Mouse (Mus musculus): ENCODE data around the gene Pde6b.

Pde6b gene

GRCm38 (mm10) chr5:108388201-108388600 is at the start of gene Pde6b:
Gene Pde6b, plus strand, starts transcription at chr5:108388391.
- DNase-seq: no peak

DNA sequence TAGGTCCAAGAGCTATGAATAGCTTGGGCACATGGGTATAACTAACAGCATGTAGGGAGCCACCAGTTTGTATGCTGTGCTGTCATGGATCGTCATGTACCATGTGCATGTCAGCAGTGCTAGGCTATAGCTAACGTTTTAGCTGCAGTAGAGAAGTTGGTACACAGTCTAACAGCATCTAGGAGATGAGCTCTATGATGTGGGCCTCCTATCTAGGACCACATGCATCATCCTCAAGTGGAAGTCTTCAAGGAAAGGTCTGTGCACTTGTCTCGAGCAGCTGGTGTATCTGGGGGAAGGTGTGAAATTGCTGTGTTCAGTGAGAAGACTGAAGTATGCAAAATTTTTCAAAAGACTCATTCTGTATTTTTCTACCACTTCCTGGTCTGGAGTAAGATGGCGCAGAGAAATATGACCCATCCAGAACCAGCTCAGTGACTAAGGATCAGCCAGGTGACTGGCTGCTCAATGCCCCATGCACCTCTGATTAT is 44.5 kb upstream of the Pde6b start:
- DNase-seq: no peak

DNA sequence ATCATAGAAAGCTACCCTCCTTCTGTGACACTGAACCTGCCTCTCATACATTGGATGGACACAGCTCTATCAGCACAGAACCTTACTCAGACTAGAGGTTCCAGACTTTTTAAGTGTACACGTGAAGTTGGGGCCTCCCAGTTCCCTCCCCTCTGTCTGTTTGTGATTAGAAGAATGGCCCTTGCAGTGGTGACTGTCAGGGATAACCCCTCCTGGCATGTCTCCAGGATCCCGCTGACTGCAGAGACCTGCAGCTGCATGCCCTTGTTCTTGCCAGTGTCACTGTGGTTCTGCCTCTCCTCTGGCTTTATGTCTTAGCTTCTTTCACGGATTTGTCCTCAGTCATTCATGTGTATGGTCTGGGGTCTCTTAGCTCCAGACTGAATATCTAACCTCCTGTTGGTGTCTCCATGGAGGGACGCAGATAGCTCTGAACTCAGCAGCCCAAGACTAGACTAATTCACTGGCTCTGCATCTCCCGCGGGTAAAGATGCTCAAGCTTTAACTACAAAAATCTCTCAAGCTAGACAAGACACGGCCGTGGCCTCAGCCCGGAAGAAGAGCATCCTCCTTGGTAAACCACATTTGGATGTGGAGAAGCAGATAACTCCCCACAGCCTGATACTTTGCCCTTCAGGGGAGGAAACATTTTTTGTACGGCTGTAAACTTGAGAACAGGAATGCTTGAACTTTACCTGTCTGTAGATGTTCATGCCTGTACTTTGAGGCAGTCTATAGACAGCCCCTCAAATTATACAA is 42.7 kb upstream of the Pde6b start:
- DNase-seq: no peak

DNA sequence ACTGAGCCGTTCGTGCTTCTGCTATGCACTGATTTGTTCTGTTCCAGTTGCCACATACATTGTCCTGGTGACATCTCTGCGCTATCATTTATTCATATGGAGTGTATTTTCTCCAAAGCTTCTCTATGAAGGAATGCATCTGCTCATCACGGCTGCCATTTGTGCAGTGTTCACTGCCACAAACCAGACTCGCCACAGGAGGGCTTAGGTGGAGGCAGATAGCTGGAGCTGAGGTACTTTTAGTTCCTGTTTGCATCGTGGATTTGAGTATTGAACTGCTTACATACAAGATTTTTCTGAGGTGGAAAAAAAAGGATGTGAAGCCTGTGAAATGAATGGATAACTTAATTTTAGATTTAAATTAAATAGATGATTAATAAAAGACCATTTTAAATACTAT is 40.3 kb upstream of the Pde6b start:
- DNase-seq: no peak

- no peak for DNase-seq
Measured at GRCm38 (mm10) chr5:108349511-108350148, 38.6 kb upstream of the Pde6b start.

DNA sequence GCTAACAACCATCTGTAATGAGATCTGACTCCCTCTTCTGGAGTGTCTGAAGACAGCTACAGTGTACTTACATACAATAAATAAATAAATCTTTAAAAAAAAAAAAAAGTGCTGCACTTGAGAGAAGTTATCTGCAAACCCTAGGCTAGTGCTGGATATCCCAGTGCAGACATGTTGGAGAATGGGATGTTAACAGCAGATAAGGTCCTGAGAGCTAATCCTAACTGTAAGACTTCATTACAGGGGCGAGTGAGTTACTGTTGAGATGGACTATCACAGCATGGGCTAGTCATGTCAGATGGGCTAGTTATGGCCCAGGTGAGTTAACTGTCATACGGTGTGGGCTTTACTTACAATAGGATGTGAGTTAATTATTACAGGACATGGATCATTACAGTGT is 34.1 kb upstream of the Pde6b start:
- DNase-seq: no peak

DNA sequence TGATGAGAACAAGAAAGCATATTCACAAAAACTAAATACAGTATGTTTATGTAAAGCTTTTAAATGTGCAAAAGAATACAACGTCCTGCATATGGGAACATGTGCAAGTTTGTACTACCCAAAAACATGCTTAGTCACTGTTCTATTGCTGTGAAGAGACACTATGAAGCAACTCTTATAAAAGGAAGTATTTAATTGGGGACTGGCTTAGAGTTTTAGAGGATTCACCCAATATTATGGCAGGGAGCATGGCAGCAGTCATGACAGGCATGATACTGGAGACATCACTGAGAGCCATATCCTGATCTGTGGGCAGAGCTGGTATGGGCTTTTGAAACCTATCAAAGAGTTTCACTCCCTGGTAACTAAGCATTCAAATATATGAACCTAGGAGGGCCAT is 30.3 kb upstream of the Pde6b start:
- no peak for DNase-seq

- DNase-seq: no peak
Measured at GRCm38 (mm10) chr5:108359491-108359890, 28.7 kb upstream of the Pde6b start.

DNA sequence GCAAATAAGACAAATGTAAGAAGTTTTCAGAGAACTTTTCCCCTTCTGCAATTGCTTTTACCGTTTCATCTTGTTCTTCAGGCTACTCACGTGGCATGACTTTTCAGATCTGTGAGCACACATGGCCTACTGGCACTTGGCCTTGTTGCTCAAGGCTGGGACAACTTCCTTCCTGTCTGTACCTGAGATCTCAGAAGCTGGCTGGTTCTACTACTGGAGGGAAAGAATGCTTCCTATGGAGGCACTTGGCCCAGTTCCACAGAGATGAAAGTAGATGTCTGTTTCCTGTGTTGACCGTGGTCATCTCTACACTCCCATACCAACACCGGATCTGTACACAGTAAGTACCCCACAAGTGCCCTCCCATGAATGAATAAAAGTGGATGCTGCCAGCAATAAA is 28.0 kb upstream of the Pde6b start:
- DNase-seq: no peak

DNA sequence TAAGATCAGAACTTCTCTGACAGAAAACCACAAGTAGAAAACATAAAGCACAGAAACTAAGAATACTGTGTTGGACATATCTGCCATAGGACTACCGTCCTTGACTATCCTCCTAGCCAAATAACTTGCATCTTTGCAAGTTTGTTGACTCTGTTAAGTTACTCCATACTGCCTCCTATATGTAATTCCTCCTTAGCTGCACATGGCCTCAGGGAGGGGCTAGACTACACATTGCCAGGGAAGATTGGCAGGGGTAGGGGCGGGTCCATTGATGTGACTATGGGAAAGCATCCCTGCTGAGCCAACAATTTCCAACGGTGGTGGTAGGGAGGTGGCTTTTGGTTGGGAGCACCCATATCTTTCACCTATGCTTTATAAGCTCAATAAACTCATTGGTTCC is 25.9 kb upstream of the Pde6b start:
- no peak for DNase-seq

GRCm38 (mm10) chr5:108366328-108366983 is 21.7 kb upstream of the Pde6b start:
- no peak for DNase-seq

DNA sequence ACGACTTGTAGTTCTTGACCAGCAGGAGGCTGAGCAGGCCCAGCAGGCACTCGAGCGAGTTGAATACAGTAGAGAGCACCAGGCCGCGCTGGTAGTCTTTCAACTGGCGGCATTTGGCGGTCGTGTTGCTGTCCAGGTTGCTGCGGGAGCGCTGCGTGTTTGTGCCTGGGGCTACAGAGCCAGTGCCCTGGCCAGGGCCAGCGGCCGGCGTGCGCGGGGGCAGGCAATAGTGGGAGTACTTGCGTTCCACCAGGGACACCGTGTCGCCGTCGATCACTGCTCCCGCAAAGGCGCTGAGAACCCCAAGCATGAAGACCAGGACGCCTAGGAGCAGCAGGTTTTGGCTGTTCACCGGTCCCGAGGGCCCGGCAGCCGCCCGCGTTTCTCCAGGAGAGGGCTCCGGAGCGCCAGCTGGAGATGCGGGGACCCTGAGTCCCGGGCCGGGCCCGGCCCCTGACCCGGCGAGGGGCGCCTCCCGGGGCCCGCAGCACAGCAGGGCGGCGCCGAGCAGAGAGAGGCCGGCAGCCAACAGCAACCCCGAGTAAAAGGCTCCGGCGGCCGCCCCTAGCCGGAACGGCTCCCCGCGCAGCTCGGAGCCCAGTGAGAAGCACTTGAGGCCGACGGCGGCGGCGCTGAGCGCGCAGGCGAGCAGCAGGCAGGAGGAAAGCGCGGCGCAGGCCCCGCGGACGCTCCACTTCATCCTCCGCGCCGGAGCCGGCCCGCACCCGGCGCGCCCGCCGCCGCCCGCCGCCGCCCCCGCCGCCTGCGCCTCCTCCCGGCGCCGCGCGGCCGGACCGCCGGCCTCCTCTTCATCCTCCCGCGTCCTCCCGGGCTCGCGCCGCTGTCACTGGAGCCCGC is 21.0 kb upstream of the Pde6b start:
- peak; percentile 7 to 27 for DNase-seq

- no peak for DNase-seq
Measured at GRCm38 (mm10) chr5:108367871-108368332, 20.3 kb upstream of the Pde6b start, which contains the start of gene Gm42517. Gene Gm42517, minus strand, starts transcription at chr5:108367922.

DNA sequence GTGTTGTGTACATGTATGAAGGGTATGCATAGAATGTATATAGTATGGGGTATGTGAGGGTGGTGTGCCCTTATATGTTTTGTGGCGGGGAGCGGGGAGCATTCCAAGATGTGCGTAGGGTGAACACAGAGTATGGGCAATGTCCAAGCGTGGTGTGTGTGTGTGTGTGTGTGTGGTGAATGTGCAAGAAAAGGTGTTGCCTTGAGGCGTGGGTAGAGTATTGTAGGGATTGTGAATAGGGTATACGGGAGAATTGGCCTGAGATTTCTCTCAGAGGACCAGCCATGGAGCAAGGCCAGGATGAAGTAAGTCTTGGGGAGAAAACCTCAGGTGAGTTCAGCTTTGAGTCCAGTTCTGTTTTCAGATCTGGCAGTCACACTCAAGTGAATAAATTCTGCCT is 19.7 kb upstream of the Pde6b start:
- no peak for DNase-seq

GRCm38 (mm10) chr5:108368851-108369621 is 19.2 kb upstream of the Pde6b start:
- peak; percentile 22 to 27 for DNase-seq

DNA sequence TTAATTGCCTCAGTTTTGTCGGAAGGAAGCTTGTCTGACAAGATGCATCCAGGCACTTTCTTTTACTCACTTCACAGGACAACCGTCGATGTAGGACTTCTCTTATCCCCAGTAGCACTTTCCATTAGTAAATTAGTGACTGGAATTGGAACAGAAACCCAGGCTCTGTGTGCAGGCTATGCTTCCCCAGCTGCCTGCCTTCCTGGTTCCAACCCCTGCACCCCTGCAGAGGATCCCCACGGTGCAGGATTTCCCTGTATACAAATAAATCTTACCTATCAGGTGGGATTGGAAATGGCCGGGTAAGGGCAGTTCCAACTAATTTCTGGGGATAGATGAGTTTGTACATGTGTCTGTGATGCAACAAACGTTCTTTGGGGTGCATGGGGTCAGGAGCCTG is 18.2 kb upstream of the Pde6b start:
- DNase-seq: no peak

DNA sequence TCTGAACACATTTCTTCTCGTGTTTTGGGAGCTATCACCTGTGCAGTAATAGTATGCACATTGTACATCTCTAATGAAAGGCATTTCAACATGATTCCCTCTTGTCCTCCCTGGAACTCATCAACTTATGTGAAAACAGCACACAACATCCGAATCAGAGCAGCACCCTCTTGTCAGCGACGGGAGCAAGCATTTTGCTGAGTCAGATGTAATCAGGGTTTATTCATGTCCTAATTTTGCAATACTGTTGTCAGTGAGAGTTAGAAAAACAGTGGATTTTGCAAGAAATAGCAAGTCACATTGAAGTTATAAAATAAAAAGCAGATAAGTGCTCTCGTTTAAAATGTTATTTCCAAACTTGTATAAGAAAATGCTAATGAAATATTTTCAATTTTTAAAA is 14.1 kb upstream of the Pde6b start:
- no peak for DNase-seq

DNA sequence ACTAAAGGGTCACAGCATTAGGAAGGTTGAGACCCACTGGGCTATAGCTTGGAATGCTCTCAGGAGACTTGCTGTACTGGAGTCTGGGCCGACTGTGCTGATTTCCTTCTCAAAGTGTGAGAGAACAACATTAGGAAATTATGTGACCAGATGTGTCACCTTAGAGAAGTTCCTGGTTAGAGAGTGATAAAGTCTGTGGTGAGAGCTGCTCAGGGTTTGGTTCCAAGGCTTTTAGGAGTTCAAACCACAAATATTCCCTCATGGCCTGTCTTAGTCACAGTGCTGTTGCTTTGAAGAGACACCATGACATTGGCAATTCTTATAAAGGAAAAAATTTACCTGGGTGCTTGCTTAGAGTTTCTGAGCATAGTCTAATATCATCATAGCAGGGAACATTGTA is 12.1 kb upstream of the Pde6b start:
- no peak for DNase-seq

- DNase-seq: no peak
Measured at GRCm38 (mm10) chr5:108378346-108378745, 9.8 kb upstream of the Pde6b start.

DNA sequence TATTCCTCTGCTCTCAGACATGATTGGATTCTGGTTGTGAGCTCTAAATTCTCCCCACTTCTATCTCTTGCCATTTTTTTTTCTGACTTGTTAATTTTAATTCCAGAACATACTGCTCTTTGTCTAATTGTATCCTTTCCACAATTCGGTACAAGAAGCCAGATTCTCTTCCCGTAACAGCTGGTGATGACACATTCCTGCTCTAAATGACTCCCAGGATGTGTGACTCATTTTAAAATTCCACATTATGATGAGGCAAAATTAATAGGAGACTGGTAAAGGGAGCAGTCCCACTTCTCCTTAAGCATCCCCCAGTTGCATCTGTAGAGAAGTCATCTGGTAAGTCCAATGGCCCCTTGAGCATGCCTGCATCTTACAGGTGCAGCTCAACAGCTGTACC is 2.6 kb upstream of the Pde6b start:
- DNase-seq: no peak

DNA sequence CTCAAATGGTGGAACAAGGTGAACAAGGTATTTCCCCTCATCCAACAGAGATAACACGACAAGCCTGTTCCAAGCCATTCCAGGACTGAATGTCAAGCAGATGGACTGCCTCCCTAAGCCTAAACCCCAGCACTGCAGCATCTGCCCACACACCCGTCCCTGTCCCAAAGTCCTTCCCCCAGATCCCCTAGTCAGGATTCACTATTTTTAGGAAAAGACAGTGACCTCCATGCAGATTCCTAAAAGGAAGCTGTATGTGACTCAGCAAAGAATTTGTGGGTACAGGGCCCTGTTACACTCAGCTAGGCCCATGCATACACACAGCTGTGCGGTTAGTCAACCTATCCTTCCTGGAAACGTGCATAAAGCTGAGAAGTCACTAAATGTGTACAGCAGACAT is 1.7 kb upstream of the Pde6b start:
- DNase-seq: no peak

- DNase-seq: no peak
Measured at GRCm38 (mm10) chr5:108389744-108390143, 1.6 kb downstream of the Pde6b start.

Data from lung, adult 18-20 months (tissue).